Mouse (Mus musculus) heart, embryonic 16.5 days (tissue): Measurements from ENCODE around the gene Cfap97d2. TPM values are rescaled to one million over a fixed set of nuclear protein-coding genes. Genes with fewer than 3 reads are reported as not detected.
A peak's percentile ranks its signal among the peaks of the same experiment; 100 is the strongest.

Experiments used
- ATAC-seq: fragments of 200-750 bp; cut with Nextera tagmentation; replicated peaks from 2 replicates; pipeline ENCODE4 v1.8.0; 2017; ENCODE audit warnings: moderate number of reproducible peaks; ENCODE audit not compliant: insufficient read depth, low FRiP score; ENCODE audit errors: extremely low read depth
- H3K27ac ChIP-seq: fragments of 300-500 bp; sonication (generic); 2 replicates; pipeline ENCODE4 v1.5.1; 2014; ENCODE audit warnings: mild to moderate bottlenecking, low read length, control low read depth, moderate library complexity
- H3K27me3 ChIP-seq: fragments of 300-500 bp; sonication (generic); 2 replicates; pipeline ENCODE4 v1.6.1; 2014; ENCODE audit warnings: low read length, mixed read lengths; ENCODE audit not compliant: control insufficient read depth, insufficient read depth
- H3K36me3 ChIP-seq: fragments of 300-500 bp; sonication (generic); 2 replicates; pipeline ENCODE4 v1.6.1; 2014; ENCODE audit not compliant: control insufficient read depth, insufficient read depth
- H3K4me1 ChIP-seq: fragments of 300-500 bp; sonication (generic); 2 replicates; pipeline ENCODE4 v1.6.1; 2014; ENCODE audit warnings: low read length, mixed read lengths; ENCODE audit not compliant: control insufficient read depth, insufficient read depth
- H3K4me2 ChIP-seq: fragments of 300-500 bp; sonication (generic); 2 replicates; pipeline ENCODE4 v1.6.1; 2014; ENCODE audit warnings: low read depth, mild to moderate bottlenecking, control low read depth, low read length
- H3K4me3 ChIP-seq: fragments of 300-500 bp; sonication (generic); 2 replicates; pipeline ENCODE4 v1.5.1; 2014; ENCODE audit warnings: mild to moderate bottlenecking, control low read depth, low read length
- H3K9ac ChIP-seq: fragments of 300-500 bp; sonication (generic); 2 replicates; pipeline ENCODE4 v1.6.1; 2014; ENCODE audit warnings: low read length, control low read depth
- H3K9me3 ChIP-seq: fragments of 300-500 bp; sonication (generic); replicated peaks from 2 replicates; pipeline ENCODE4 v1.6.1; 2016; ENCODE audit warnings: low read length; ENCODE audit not compliant: control insufficient read depth
- WGBS: fragments of 180-500 bp; shearing (Covaris S2); extraction: QIAGEN DNeasy Blood & Tissue Kit; methylation state at CpG from one replicate; pipeline ENCODE4 v1.1.7; 2014; 5-methylcytosine and 5-hydroxymethylcytosine counted together
- polyA plus RNA-seq: library from polyadenylated mRNA; unstranded; fragments of >200 nt; fragmentation: Nextera tagmentation; extraction: Ambion mirVana; gene quantifications from 2 replicates; pipeline ENCODE4 v1.2.1, GENCODE M21; 2015

Gene Cfap97d2
- polyA plus RNA-seq, 1 experiment from 2014 or later: not detected

GRCm38 (mm10) chr8:13694735-13695134, 11.0 kb upstream of the Cfap97d2 start:
- WGBS: 58% methylated on average over 12 of the region's 12 CpGs

DNA sequence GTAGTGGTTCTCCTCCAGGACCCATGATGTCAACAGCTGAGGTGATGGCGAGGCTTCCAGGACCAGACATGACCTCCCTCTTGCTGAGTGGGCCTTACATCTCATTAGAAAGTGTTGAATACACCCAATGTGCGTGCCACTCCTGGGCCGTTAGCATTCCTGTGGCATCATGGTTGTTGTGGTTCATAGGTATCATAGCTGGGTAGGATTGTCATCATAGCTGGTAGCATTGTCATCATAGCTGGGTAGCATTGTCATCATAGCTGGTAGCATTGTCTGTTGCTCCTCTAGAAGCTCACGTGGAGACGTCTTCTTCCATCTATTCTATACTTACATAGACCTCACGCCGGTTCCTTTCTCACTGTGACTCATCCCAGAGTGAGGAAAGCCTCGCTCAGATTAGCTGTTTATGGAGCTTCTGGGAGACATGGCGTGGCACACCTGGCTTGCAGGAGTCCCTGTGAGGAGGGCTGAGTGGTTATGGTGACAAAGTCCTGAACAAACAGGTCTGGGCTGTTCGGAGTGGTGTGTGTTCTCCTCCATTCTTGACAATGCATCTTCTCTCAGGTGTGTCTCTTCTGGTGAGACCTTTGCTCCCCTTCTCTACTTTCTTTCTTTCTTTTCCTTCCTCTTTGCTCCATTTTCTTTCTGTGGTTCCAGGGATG, 10.4 kb upstream of the Cfap97d2 start:
- Histone ChIP-seq H3K4me2 (no peak overlapping the region), H3K27ac (no peak overlapping the region), H3K27me3 (no peaks in the 10 kb centered on the region), H3K9ac (no peak overlapping the region), H3K4me1 (peaks cover 18% of the 10 kb centered on the region), H3K9me3 (no peaks in the 10 kb centered on the region), H3K4me3 (no peak overlapping the region), H3K36me3 (no peaks in the 10 kb centered on the region)
- WGBS: 84% methylated on average over 10 of the region's 10 CpGs
- ATAC-seq: no peak

More at GRCm38 (mm10) chr8:13694735-13695134, 11.0 kb upstream of the Cfap97d2 start:
- H3K4me1 ChIP-seq: peaks cover 13% of the 10 kb centered on the region
- no peak overlapping the region for H3K9ac ChIP-seq
- H3K4me2 ChIP-seq: no peak overlapping the region
- no peaks in the 10 kb centered on the region for H3K36me3 ChIP-seq
- no peak overlapping the region for H3K4me3 ChIP-seq
- H3K9me3 ChIP-seq: no peaks in the 10 kb centered on the region
- ATAC-seq: no peak
- no peaks in the 10 kb centered on the region for H3K27me3 ChIP-seq
- H3K27ac ChIP-seq: no peak overlapping the region

DNA sequence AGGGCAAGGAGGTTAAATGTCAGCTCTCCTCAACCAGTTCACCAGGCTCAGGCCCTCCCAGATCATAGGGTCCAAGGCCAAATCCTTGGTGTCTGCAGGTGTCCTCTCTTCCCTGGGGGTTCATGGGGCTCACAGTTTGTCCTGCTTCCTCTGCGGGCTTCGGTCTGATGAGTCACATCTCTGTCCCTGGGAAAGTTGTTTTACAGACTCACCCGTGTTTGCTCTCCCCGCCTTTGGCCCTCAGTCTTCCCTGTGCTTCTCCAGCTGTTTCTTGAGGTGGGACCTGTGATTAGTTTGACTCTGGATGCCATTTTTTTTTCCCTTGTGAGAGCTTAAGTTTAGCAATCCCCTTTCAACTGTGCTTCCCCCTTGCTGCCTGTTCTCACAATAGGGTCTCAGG, 9.5 kb upstream of the Cfap97d2 start:
- H3K9me3 ChIP-seq: no peaks in the 10 kb centered on the region
- H3K36me3 ChIP-seq: no peaks in the 10 kb centered on the region
- peaks cover 20% of the 10 kb centered on the region for H3K4me1 ChIP-seq
- H3K27me3 ChIP-seq: no peaks in the 10 kb centered on the region
- ATAC-seq: no peak
- no peak overlapping the region for H3K9ac ChIP-seq
- 81% methylated on average over 4 of the region's 4 CpGs for WGBS
- H3K4me3 ChIP-seq: no peak overlapping the region
- H3K4me2 ChIP-seq: no peak overlapping the region
- no peak overlapping the region for H3K27ac ChIP-seq

DNA sequence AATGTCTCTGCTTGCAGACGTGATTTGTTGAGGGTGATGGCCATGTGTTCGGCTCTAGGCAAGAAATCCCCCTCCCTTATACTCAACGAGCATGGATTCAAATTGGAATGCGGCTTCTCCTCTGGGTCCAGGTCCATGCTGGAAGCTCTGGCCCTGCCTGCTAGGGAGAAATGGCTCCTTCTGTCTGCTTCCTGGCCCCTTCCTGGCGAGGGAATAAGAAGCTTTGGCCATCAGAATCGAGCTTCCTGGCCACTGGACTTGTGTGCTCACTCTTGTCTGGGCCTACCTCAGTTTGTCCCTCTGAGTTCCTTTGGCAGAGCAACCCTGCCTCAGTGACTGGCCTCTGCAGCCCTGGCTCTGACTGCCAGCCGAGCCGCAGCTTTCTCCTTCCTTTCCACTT, 8.5 kb upstream of the Cfap97d2 start:
- H3K4me2 ChIP-seq: no peak overlapping the region
- no peaks in the 10 kb centered on the region for H3K27me3 ChIP-seq
- H3K9ac ChIP-seq: no peak overlapping the region
- H3K36me3 ChIP-seq: no peaks in the 10 kb centered on the region
- ATAC-seq: no peak
- H3K27ac ChIP-seq: no peak overlapping the region
- H3K4me3 ChIP-seq: no peak overlapping the region
- H3K4me1 ChIP-seq: peaks cover 20% of the 10 kb centered on the region
- H3K9me3 ChIP-seq: no peaks in the 10 kb centered on the region
- WGBS: 70% methylated on average over 8 of the region's 8 CpGs

DNA sequence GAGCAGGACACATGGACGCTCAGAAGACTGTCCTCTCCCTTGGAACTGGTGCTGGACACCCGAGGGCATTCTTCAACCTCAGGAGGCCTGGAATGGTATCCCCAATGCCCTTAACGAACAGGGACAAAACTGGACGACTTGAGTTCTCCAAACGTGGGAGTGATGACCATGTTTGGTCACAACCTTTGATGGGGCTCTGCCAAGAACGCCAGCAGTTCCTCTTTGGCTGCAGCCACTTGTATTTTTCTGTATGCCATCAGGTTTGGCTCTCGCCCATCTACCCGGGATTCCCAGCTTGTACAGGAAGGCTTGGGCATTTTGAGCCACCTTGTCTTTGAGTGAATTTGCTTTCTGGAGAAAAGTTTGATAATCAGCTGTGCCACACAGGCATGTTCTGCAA, 8.0 kb upstream of the Cfap97d2 start:
- Histone ChIP-seq H3K9ac (no peak overlapping the region), H3K27ac (no peak overlapping the region), H3K9me3 (no peaks in the 10 kb centered on the region), H3K4me1 (peaks cover 20% of the 10 kb centered on the region), H3K4me2 (no peak overlapping the region), H3K36me3 (no peaks in the 10 kb centered on the region), H3K27me3 (no peaks in the 10 kb centered on the region), H3K4me3 (no peak overlapping the region)
- no peak for ATAC-seq
- WGBS: 57% methylated on average over 8 of the region's 8 CpGs

- Histone ChIP-seq H3K4me1 (peaks cover 20% of the 10 kb centered on the region), H3K9me3 (no peaks in the 10 kb centered on the region), H3K4me2 (no peak overlapping the region), H3K36me3 (no peaks in the 10 kb centered on the region), H3K9ac (no peak overlapping the region), H3K27me3 (no peaks in the 10 kb centered on the region), H3K4me3 (no peak overlapping the region), H3K27ac (no peak overlapping the region)
- no peak for ATAC-seq
- WGBS: 72% methylated on average over 3 of the region's 3 CpGs
These were observed 7.4 kb upstream of the Cfap97d2 start for GRCm38 (mm10) chr8:13698281-13698680.

GRCm38 (mm10) chr8:13699323-13699949, 6.3 kb upstream of the Cfap97d2 start:
- Histone ChIP-seq H3K4me2 (no peak overlapping the region), H3K9ac (no peak overlapping the region), H3K27me3 (no peaks in the 10 kb centered on the region), H3K36me3 (no peaks in the 10 kb centered on the region), H3K9me3 (no peaks in the 10 kb centered on the region), H3K4me3 (no peak overlapping the region), H3K4me1 (peaks cover 27% of the 10 kb centered on the region), H3K27ac (peak overlapping the region; percentile 61)
- peak; percentile 84 for ATAC-seq
- 45% methylated on average over 5 of the region's 5 CpGs for WGBS

DNA sequence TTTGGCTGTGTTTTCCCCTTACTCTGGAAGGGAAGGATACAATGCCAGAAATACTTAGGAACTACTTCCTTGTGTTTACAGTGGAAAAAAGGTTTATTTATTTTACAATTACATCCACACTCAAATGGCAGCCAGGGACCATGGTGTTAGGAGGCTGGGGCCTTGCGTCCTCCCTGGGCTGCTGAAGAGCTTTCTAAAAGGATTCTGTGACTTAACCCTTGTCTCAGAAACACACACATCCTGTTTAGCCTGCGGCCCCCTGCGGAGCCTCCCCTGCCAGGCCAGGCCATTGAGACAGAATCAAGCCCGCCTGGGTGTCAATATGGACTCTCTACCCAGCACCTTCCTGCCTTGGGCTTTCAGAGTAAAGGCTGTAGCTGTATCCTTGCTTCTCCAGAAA, 2.9 kb upstream of the Cfap97d2 start:
- Histone ChIP-seq H3K9me3 (no peaks in the 10 kb centered on the region), H3K4me1 (peaks cover 27% of the 10 kb centered on the region), H3K27me3 (no peaks in the 10 kb centered on the region), H3K4me2 (no peak overlapping the region), H3K9ac (no peak overlapping the region), H3K4me3 (no peak overlapping the region), H3K27ac (no peak overlapping the region), H3K36me3 (no peaks in the 10 kb centered on the region)
- no peak for ATAC-seq
- 58% methylated on average over 4 of the region's 4 CpGs for WGBS

DNA sequence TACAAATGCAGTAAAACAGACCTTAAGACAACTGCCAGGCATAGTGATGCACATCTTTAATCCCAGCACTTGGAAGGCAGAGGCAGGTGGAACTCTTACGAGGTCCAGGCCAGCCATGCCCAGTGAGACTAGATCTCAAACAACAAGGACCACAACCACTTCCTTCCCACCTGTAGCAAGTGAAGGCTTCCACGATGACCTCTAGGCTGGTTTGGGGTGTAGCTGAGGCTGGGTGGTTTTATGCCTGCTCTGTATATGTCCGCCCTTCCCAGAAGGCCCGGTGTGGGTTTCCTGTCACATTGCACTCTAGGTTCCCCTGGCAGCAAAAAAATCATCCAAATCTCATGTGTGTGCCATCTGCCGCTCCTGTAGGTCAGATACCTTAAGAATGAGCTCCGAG, 1.9 kb upstream of the Cfap97d2 start:
- Histone ChIP-seq H3K36me3 (no peaks in the 10 kb centered on the region), H3K27ac (no peak overlapping the region), H3K27me3 (no peaks in the 10 kb centered on the region), H3K4me2 (no peak overlapping the region), H3K4me1 (peaks cover 23% of the 10 kb centered on the region), H3K9ac (no peak overlapping the region), H3K9me3 (no peaks in the 10 kb centered on the region), H3K4me3 (no peak overlapping the region)
- ATAC-seq: no peak
- 83% methylated on average over 6 of the region's 6 CpGs for WGBS
